Mouse (Mus musculus) Muller cell, postnatal 12 days (primary cell): ENCODE data around the gene Csnk1g1.

Experiments used
- DNase-seq: peaks from one replicate; pipeline ENCODE4 v3.0.0-alpha.2; 2015; ENCODE audit errors: inconsistent ontology term

Csnk1g1 gene

DNA sequence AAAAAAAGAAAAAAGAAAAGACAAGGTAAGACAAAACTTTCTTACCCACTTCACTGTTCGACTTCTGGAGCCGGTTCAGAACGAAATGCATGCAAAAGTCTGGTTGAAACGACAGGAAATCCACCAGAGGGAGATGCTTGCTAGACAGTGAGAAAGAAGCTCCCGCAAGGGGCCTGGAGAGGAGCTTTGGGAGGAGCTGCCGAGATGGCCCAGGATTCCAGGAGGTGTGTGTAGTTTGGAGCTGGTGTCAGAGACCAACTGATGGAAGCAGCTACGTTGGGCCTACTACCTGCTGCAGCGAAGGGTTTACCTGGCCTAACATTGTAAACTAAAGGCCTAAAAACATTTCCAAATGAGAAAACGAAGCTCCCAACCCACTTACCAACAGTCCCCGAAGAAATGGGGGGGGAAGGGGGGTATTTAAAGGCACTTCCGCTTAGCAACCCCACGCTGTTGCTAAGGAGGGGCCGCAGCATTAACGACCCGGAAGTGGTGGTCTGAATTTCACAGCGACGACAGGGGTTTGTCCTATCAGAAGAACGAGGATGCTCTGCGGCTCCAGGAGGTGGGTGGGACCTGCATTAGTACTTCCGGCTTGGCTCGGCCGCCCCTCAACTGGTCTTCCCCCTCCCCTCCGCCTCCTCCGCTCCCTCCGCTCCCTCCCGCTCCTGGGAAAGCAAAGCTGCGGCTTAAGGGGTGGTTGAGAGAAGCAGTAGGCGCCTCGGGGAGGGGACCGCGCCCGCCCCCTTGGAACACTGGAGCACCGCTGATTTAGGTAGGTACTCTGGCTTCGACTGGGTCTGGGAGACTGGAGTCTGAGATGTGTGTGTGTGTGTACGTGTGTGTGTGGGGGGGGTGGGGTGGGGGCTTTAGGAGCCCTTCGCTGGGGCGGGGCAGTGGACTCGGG, at the start of gene Csnk1g1, which contains the start of gene Trip4:
Gene Csnk1g1, plus strand, starts transcription at position 531 of the 907 bp plus-strand sequence.
Gene Trip4, minus strand, starts transcription at position 401 of the 907 bp plus-strand sequence.
- peak; percentile 99 for DNase-seq

DNA sequence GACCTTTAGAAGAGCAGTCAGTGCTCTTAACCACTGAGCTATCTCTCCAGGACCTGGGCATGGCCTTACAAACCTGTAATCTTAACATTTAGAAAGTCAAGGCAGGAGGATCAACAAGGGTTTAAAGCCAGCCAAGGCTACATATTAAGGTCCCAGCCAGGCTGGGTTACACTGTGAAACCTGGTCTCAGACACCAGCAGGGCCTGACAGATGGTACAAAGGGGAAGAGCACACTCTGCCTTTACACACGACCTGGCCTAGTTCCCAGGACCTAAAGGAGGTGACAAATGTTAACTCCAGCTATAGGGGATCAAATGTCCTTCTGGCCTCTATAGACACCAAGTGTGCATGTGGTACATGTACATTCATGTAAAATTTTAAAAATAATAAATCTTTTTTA, 49.1 kb upstream of the Csnk1g1 start:
- DNase-seq = no peak

DNA sequence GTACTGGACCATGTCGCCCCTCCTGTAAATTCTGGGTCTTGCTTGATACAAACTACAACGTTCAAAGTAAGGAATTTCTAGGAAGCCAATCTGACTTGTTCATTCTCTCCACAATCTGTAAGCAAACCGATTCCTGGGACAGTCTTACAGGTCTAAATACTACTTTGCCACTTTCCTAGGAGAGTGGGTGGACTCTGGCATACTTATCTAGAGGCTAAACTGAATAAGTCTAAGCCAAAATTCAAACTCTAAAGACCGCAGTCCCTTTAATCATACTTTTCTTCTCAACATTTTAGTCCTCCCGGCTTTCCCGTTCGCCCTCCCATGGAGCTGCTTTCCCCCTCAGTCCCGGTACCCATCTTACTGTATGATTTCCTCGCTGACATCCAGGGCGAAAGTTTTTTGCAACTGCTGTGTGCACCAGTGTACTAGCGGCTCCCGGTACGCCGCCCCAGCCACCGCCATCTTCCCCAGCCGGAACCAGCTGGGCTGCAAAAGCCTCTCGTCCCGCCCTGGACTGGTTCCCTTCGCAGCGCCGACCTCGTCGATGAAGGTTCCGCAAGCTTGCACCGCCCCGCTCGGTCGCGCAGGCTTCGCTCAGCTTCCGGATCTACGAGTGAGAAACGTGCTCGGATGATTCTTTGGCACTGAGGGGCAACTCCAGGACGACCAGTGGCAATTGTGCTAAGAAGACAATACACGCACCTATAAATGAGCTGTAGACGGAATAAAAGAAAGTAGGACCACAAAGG, 24.0 kb upstream of the Csnk1g1 start:
- DNase-seq = peak; percentile 92

DNA sequence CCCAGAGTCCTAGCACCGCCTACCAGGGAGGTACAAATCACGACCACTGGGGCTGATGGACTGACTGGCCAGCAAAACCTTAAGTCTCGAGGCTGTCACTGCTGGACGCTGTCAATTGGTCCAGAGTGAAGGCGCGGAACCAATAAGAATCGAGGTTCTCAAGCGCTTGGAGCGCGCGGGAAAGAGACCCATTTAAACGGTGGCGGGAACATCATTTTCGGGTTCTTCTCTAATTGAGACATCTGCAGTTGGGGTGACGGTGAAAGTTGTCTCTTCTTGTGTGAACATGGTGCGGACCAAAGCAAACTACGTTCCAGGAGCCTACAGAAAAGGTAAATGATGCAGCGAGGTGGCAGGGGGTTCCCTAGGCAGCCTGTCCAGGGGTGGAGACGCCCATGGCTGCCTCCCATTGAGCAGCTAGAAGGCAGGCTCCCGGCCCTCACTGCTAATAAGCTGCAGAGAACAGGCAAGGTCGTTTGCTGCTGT, 18.5 kb upstream of the Csnk1g1 start, which contains the start of gene Pclaf:
Gene Pclaf, plus strand, starts transcription at position 95 of the 486 bp plus-strand sequence.
- peak; percentile 79 for DNase-seq

DNA sequence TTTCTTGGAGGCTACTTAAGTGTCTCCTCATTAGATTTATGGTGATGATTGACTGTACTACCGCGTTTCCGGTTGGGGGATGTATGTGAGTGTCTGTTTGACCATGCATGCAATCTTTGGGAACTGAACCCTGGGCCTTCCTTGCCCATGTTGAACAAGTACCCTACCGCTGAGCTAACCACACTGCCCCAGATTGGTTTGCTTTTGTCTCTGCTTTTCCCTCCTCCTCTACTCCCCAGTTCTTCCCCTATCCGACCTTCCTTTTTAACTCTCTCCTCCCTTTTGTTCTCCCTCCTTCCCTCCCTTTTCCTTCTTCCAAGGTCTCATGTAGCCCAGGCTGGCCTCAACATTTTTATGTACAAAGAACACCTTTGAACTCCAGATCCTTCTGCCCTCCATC, 17.6 kb upstream of the Csnk1g1 start:
- no peak for DNase-seq

DNA sequence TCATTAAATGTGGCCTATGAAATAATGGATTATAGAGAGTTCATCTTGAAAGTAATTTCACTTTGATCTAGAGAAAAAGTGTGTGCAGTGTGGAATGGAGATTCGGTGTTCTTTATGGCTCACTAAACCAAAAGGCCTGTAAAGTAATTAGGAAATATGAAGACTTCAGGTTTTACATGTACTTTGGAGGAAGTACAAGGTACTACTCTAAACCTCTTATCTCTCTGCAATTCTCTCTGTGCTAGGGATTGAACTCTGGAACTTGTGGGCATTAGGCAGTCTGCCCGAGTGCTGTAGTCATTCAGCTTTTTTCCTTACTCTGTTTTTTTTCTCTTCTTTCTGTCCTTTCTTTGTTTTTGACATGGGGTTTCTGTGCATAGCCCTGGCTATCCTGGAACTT, 11.7 kb upstream of the Csnk1g1 start:
- no peak for DNase-seq

DNA sequence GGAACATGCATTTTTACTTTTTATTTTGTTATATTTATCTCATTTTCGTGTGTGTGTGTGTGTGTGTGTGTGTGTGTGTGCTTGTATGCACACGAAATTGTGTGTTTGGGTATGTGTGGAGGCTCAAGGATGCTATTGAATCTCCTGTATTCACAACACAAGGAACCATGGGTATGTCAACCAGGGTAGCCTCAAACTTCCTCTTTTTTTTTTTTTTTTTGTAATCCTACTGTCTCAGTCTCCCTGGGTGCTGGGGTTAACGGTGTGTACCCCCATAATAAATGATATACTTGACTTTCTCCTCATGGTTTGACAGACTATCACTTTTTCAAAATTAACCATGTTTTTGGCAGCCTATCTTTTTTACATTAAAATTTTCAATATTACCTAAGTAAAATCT, 5.8 kb upstream of the Csnk1g1 start:
- DNase-seq = no peak

DNA sequence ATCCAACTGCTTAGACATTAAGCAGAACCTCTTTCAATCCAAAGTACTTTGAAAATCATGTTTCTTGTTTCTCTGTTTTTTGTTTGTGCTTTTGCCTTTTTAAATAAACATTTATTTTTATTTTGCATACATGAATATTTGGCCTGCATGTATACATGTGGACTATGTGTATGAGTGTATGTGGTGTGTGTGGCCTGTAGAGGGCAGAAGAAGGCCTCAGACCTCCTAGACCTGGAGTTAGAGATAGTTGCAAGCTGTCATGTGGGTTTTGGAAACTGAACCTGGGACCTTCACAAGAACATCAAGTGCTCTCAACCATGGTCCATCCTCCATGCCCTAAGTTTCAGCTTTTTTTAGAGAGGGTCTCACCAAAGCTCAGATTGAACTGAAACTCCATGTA, 5.3 kb upstream of the Csnk1g1 start:
- no peak for DNase-seq

DNA sequence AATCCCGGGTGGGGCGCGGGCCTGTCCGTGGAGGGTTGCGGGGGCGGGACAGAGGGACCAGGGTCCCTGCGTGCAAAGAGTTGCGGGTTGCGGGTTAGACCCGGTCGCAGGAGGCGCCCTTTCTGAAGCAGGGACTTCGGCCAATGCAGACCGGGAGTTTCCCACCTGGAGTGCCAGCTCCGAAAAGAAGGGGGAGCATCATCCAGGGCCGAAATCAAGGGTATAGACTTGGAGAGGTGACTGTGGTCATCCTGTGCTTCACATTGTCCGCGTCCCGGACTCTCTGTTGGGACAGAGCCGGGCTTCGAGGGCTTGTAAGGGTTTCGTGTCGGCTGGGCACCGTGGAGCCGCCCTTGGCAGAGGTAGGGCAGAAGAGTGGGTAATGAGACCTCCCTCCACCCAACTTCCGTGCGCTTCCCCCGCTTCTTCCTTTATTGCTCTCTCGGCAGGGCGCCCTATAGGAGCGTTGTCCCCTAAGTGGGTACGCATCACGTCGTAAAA, 627 bp downstream of the Csnk1g1 start:
- peak; percentile 58 for DNase-seq

DNA sequence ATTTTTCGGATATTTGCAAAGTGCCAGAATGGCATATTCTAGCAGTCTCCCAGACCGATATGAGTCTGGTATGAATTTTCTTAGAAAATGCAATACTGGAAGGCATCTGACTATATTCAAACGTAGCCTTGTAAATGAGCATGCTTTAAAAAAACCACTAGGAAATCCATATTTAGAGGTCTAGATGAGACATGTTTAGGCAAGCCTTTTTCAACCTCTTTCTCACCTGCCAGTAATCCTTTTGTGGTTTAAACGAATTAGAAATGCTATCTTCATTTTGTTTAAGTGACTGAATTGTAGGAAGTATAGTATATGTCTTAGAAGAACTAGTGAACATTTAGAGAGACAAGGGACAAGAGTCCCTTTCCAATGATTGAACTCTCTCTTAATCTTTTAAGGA, 1.1 kb downstream of the Csnk1g1 start:
- DNase-seq = no peak

DNA sequence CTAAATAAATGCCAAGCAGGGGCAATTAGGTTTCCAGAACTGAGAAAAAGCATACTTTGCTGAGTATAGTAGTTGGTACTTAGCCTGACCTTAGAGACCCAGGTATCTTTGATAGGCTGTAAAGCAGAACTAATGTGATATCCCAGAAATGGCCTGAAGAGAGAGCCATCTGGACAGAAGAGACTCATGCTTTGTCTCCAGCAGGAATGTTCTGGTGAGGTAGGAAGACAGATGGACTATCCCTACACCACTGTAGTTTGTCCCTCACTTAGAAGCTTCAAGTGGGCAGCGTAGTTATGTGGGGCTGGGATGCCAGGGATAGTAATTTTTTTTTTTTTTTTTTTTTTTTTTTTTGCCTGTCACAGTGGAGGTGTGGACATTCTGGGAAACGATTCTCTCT, 5.3 kb downstream of the Csnk1g1 start:
- no peak for DNase-seq

DNA sequence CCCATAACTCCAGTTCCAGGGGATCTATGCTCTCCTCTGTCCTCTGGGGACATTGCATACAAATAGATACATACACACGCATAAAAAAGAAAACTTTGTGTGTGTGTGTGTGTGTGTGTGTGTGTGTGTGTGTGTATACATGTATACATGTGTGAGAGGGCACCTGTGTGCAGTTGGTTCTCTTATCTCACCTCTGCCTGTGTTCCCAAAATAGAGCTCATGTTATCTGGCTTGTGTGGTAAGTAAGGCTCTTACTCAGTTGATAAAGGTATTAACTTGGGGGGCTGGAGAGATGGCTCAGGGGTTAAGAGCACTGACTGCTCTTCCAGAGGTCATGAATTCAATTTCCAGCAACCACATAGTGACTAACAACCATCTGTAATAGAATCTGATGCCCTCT, 8.3 kb downstream of the Csnk1g1 start:
- no peak for DNase-seq

DNA sequence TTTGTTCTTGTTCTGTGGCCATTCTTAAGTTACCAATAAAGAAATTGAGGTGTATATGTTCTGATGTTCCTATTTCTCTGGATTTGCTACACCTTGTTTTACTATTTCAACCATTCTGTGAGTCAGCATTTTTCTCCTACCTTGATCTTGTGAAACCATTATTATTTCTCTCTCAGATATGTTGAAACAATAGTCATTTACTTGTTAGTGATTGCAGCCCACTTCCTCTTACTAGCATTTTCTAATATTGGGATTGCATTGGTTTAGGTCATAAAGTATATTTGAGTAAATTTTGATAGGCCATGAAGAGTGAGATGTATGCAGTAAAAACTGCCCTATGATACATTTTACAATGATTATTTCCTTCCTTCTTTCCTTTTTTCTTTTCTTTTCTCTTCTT, 19.7 kb downstream of the Csnk1g1 start:
- no peak for DNase-seq

DNA sequence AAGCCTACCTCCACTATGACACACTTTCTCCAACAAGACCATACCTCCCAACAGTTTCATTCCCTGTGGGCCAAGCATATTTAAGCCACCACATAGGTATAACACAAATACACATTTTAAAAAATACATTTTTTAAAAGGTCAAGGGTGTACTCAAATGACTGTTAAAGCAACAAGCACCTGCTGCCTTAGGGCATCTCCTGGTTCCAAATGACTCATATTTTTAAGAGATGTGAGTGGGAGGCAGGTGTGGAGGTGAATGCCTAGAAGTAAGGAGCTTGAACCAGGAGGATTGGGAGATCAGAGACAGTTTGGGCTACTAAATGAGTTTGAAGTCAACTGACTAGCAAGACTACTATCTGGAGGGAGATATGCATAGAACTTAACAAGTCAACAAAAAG, 21.1 kb downstream of the Csnk1g1 start:
- no peak for DNase-seq

DNA sequence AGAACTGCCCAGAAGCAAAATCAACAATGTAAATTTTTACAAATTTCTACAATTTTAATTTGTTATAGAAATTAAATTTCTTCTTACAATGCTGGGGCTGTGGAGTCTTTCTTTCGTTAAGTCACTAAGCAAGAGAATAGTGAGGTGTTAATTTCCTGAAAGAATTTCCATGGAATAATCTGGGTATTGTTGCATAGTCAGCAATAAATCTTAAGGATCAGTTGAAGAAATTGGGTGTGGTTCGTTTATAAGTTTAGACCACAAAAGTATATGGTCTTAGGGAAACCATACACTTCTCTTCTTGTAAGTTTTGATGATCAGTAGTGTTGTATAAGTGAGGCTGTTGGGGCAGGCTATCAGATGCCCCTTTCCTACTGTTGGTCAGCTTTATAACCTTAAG, 28.8 kb downstream of the Csnk1g1 start:
- DNase-seq = no peak

DNA sequence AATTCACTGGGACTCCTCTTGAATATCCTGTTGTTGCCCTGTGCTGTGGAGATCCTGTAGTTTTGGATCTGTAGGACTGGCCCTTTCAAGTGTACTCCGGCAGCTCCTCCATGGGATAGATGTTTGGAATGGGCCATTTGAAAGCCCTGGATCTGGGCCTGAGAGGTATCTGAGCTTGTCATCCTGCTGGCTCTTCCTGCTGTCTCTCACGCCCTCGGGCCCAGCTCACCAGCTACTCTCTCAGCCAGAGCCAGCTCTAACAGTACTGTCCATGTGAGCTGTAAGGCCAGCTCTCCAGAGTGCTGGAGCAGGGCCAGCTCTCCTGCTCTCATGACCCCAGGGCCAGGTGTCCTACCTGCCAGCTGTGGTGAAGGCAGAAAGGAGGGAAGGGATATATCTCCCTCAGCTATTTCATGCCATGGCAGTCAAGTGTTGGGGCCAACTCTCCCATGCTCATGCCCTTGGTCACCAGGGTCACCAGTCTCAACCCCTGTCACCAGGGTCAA, 42.4 kb downstream of the Csnk1g1 start:
- DNase-seq = peak; percentile 29

DNA sequence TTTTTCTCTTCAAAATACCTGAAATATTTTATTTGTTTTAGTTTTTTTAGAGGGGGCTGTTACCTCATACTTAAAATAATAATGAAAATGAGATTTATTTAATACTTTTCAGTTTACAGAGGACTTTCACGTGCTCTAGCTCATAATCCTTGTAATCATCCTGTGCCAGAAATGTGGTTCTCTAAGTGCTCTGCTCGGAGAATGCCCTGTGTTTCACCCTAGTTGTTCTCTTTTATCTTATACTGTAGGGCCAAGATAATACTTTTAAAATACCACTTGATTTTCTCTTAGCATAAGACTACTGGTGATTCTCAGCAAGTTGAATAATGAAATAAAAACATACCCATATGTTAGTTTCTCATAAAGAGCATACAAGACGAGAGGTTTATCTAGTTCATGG, 61.3 kb downstream of the Csnk1g1 start:
- DNase-seq = no peak

DNA sequence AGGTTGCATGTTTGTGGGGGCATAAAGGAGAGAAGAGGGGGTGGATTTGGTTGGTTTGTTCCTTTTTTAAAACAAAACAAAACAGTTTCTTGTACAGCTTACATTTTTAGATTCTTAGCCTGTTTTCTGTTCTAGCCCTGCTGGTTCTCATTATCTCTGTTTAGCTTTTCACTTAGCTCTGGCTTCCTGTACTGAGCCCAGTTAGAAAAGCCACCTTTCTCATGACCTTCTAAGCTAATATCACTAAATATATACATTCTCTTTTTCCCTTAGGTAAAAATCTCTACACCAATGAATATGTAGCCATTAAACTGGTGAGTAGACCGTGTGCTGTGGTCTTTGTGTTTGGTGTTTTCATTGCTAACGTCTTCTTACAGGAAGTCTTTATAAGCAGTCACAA, 64.5 kb downstream of the Csnk1g1 start:
- no peak for DNase-seq

DNA sequence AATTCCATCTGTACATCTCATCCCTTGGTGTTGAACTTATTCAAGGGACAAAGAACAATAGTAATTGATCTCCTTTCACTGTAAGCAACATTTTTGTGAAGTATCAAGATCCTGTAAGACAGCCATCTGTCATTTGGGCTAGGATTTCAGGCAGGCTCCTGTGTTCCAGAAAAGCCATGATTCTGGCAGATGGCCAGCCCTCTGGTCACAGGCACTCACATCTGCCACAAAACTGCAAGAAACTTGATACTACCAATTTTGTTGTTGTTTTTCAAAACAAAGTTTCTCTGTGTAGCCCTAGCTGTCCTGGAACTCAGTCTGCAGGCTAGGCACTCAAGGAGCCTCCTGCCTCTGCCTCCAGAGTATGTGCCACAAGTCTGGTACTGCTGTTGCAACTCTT, 67.2 kb downstream of the Csnk1g1 start:
- peak; percentile 23 for DNase-seq

DNA sequence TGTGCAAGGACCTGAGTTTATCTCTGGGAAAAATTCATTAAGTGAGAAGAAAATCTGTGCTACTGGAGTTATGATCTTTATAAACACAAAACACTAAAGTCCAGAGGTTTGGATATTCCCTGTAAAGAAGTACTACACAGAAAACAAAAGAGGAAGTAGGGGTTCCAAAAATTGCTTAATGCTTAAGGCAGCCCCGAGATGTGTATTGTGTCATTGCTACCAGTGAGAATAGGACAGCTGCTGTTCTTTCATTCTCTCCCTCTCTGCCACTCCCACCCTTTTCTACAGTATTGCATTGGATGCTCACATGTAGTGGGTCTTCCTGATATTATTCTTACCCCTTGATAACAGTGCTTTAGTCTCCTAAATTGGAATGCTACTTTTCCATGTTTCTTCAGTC, 74.1 kb downstream of the Csnk1g1 start:
- no peak for DNase-seq

DNA sequence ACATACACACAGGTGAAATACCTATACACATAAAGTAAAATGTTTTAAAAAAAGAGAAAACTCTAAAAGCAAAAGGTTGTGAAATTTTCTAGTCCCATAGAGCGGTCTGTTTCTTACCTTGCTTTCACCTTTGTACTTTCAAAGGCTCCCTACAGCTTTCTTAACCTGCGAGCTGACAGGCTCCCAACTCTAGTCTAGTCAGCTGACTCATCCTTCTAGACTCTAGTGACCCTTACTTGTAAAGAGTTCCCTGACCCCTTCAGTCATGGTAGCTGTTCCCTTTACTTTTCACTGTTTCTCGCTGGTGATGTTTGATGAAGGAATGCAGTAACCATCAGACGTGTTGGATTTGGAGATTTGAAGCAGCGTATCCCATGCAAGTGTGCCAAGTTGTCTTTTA, 78.3 kb downstream of the Csnk1g1 start:
- no peak for DNase-seq
